Mouse (Mus musculus) spleen, adult 18-20 months (tissue): ENCODE results near the gene Jhy.
A peak's percentile ranks its signal among the peaks of the same experiment; 100 is the strongest.

Experiments
- DNase-seq, 2 experiments: peaks; one replicate each; pipeline ENCODE4 v3.0.0; 2022; ENCODE audit warnings: mixed read lengths in 2 of 2

The Jhy gene

GRCm38 (mm10) chr9:40963586-40964417 is at the start of gene Jhy:
TSS of gene Jhy (minus strand) at chr9:40964118.
- DNase-seq: no peak

- no peak for DNase-seq
These were observed 48.5 kb upstream of the Jhy start for GRCm38 (mm10) chr9:41012456-41012855.

GRCm38 (mm10) chr9:41011512-41012436 is 47.9 kb upstream of the Jhy start:
- no peak for DNase-seq

GRCm38 (mm10) chr9:41007785-41008184 is 43.9 kb upstream of the Jhy start:
- DNase-seq: no peak

GRCm38 (mm10) chr9:41004415-41004814 is 40.5 kb upstream of the Jhy start, which contains the start of gene Crtam:
TSS of gene Crtam (minus strand) at chr9:41004628.
- no peak for DNase-seq

- DNase-seq: no peak
These were observed 33.3 kb upstream of the Jhy start for GRCm38 (mm10) chr9:40997116-40997779.

GRCm38 (mm10) chr9:40994075-40994474 is 30.2 kb upstream of the Jhy start:
- no peak for DNase-seq

GRCm38 (mm10) chr9:40991511-40991910 is 27.6 kb upstream of the Jhy start:
- no peak for DNase-seq

- DNase-seq: peak in 1 of 2 experiments; percentile 49
These were observed 26.1 kb upstream of the Jhy start for GRCm38 (mm10) chr9:40989940-40990588.

GRCm38 (mm10) chr9:40984313-40984712 is 20.4 kb upstream of the Jhy start:
- no peak for DNase-seq

- DNase-seq: no peak
These were observed 19.8 kb upstream of the Jhy start for GRCm38 (mm10) chr9:40983758-40984157.

- no peak for DNase-seq
These were observed 18.6 kb upstream of the Jhy start for GRCm38 (mm10) chr9:40982480-40982879.

GRCm38 (mm10) chr9:40974042-40974801 is 10.3 kb upstream of the Jhy start:
- DNase-seq: no peak

- DNase-seq: no peak
These were observed 448 bp upstream of the Jhy start for GRCm38 (mm10) chr9:40964418-40964714.

GRCm38 (mm10) chr9:40961401-40961800 is 2.5 kb downstream of the Jhy start:
- DNase-seq: no peak

- no peak for DNase-seq
These were observed 14.8 kb downstream of the Jhy start for GRCm38 (mm10) chr9:40949039-40949615.

GRCm38 (mm10) chr9:40948473-40948872 is 15.4 kb downstream of the Jhy start:
- DNase-seq: no peak

- DNase-seq: no peak
These were observed 16.8 kb downstream of the Jhy start for GRCm38 (mm10) chr9:40947131-40947530.

- DNase-seq: no peak
These were observed 26.5 kb downstream of the Jhy start for GRCm38 (mm10) chr9:40937425-40937824.

- DNase-seq: no peak
These were observed 30.6 kb downstream of the Jhy start for GRCm38 (mm10) chr9:40933323-40933722.

- no peak for DNase-seq
These were observed 36.5 kb downstream of the Jhy start for GRCm38 (mm10) chr9:40927351-40927980.
